Mouse (Mus musculus) forebrain, embryonic 14.5 days (tissue): ENCODE data around the gene Tmem59. TPM values are rescaled to one million over a fixed set of nuclear protein-coding genes. Genes with fewer than 3 reads are reported as not detected.
A peak's percentile ranks its signal among the peaks of the same experiment; 100 is the strongest.

ENCODE experiments used
- ATAC-seq: fragments of 200-750 bp; cut with Nextera tagmentation; 2 replicates; pipeline ENCODE4 v1.8.0; 2017; ENCODE audit warnings: mild to moderate bottlenecking, moderate library complexity
- DNase-seq: peaks from one replicate; pipeline ENCODE4 v3.0.0-alpha.2; 2015; ENCODE audit warnings: low spot score
- H3K27ac ChIP-seq: fragments of 300-500 bp; sonication (generic); 2 replicates; pipeline ENCODE4 v1.5.1; 2014; ENCODE audit warnings: low read depth, mild to moderate bottlenecking, control low read depth, low read length, moderate library complexity
- H3K27me3 ChIP-seq: fragments of 300-500 bp; sonication (generic); replicated peaks from 2 replicates; pipeline ENCODE4 v1.6.1; 2014; ENCODE audit warnings: low read length, control low read depth, mixed read lengths; ENCODE audit not compliant: control insufficient read depth, insufficient read depth
- H3K36me3 ChIP-seq: fragments of 300-500 bp; sonication (generic); 2 replicates; pipeline ENCODE4 v1.6.1; 2014; ENCODE audit warnings: low read length, control low read depth; ENCODE audit not compliant: control insufficient read depth, insufficient read depth
- H3K4me1 ChIP-seq: fragments of 300-500 bp; sonication (generic); 2 replicates; pipeline ENCODE4 v1.6.1; 2014; ENCODE audit warnings: antibody characterized with exemption, low read length, control low read depth; ENCODE audit not compliant: control insufficient read depth, insufficient read depth
- H3K4me2 ChIP-seq: fragments of 300-500 bp; sonication (generic); 2 replicates; pipeline ENCODE4 v1.6.1; 2014; ENCODE audit warnings: mild to moderate bottlenecking, control low read depth, low read length
- H3K4me3 ChIP-seq: fragments of 300-500 bp; sonication (generic); 2 replicates; pipeline ENCODE4 v1.5.1; 2014; ENCODE audit warnings: low read depth, low read length, control low read depth
- H3K9ac ChIP-seq: fragments of 300-500 bp; sonication (generic); 2 replicates; pipeline ENCODE4 v1.6.1; 2014; ENCODE audit warnings: mild to moderate bottlenecking, low read length, control low read depth, moderate library complexity
- H3K9me3 ChIP-seq: fragments of 300-500 bp; sonication (generic); replicated peaks from 2 replicates; pipeline ENCODE4 v1.6.1; 2016; ENCODE audit warnings: low read length, control low read depth, mixed read lengths; ENCODE audit not compliant: control insufficient read depth
- WGBS: fragments of 180-500 bp; shearing (Covaris S2); extraction: QIAGEN DNeasy Blood & Tissue Kit; methylation state at CpG from one replicate; pipeline ENCODE4 v1.1.7; 2014; 5-methylcytosine and 5-hydroxymethylcytosine counted together
- polyA plus RNA-seq: library from polyadenylated mRNA; unstranded; fragments of >200 nt; fragmentation: Nextera tagmentation; extraction: Ambion mirVana; gene quantifications from 2 replicates; pipeline ENCODE4 v1.2.1, GENCODE M21; 2014

Tmem59 gene
- polyA plus RNA-seq, 1 experiment from 2014 or later, result 385 TPM

GRCm38 (mm10) chr4:107193841-107194240, 15.6 kb downstream of the Tmem59 start:
- Histone ChIP-seq H3K9me3 (no peaks in the 10 kb centered on the region), H3K4me1 (no peaks in the 10 kb centered on the region), H3K4me2 (no peak overlapping the region), H3K27me3 (no peaks in the 10 kb centered on the region), H3K27ac (no peak overlapping the region), H3K4me3 (no peak overlapping the region), H3K36me3 (peaks cover 85% of the 10 kb centered on the region), H3K9ac (no peak overlapping the region)
- no peak for ATAC-seq
- 94% methylated on average over 3 of the region's 3 CpGs for WGBS
- DNase-seq, result no peak

GRCm38 (mm10) chr4:107196454-107196853, 18.3 kb downstream of the Tmem59 start:
- H3K4me2 ChIP-seq, result no peak overlapping the region
- H3K4me1 ChIP-seq, result no peaks in the 10 kb centered on the region
- H3K9ac ChIP-seq, result no peak overlapping the region
- 97% methylated on average over 2 of the region's 2 CpGs for WGBS
- no peaks in the 10 kb centered on the region for H3K27me3 ChIP-seq
- H3K36me3 ChIP-seq, result peaks cover 89% of the 10 kb centered on the region
- H3K9me3 ChIP-seq, result no peaks in the 10 kb centered on the region
- no peak overlapping the region for H3K27ac ChIP-seq
- DNase-seq, result no peak
- no peak for ATAC-seq
- H3K4me3 ChIP-seq, result no peak overlapping the region

- H3K9me3 ChIP-seq, result no peaks in the 10 kb centered on the region
- ATAC-seq, result no peak
- DNase-seq, result no peak
- H3K27ac ChIP-seq, result no peak overlapping the region
- H3K36me3 ChIP-seq, result peaks cover 93% of the 10 kb centered on the region
- H3K9ac ChIP-seq, result no peak overlapping the region
- no peaks in the 10 kb centered on the region for H3K27me3 ChIP-seq
- no peak overlapping the region for H3K4me3 ChIP-seq
- no peak overlapping the region for H3K4me2 ChIP-seq
- no peaks in the 10 kb centered on the region for H3K4me1 ChIP-seq
- WGBS, result 97% methylated on average over 5 of the region's 5 CpGs
Measured at GRCm38 (mm10) chr4:107198072-107198471, 19.9 kb downstream of the Tmem59 start.

GRCm38 (mm10) chr4:107201779-107202178, 23.6 kb downstream of the Tmem59 start:
- H3K4me1 ChIP-seq, result no peaks in the 10 kb centered on the region
- no peak overlapping the region for H3K9ac ChIP-seq
- no peak for ATAC-seq
- H3K4me2 ChIP-seq, result no peak overlapping the region
- peaks cover 96% of the 10 kb centered on the region for H3K36me3 ChIP-seq
- no peaks in the 10 kb centered on the region for H3K9me3 ChIP-seq
- WGBS, result 95% methylated on average over 3 of the region's 3 CpGs
- H3K4me3 ChIP-seq, result no peak overlapping the region
- no peak overlapping the region for H3K27ac ChIP-seq
- no peaks in the 10 kb centered on the region for H3K27me3 ChIP-seq
- DNase-seq, result no peak

- Histone ChIP-seq H3K27me3 (no peaks in the 10 kb centered on the region), H3K27ac (no peak overlapping the region), H3K9ac (no peak overlapping the region), H3K4me2 (no peak overlapping the region), H3K36me3 (peaks cover 90% of the 10 kb centered on the region), H3K4me3 (no peak overlapping the region), H3K4me1 (no peaks in the 10 kb centered on the region), H3K9me3 (no peaks in the 10 kb centered on the region)
- 87% methylated on average over 7 of the region's 7 CpGs for WGBS
- ATAC-seq (no peak), DNase-seq (no peak)
Measured at GRCm38 (mm10) chr4:107203001-107203400, 24.8 kb downstream of the Tmem59 start.

- DNase-seq (no peak), ATAC-seq (no peak)
- H3K4me2 ChIP-seq, result no peak overlapping the region
- H3K36me3 ChIP-seq, result peaks cover 54% of the 10 kb centered on the region
- no peak overlapping the region for H3K27ac ChIP-seq
- H3K9me3 ChIP-seq, result no peaks in the 10 kb centered on the region
- 98% methylated on average over 2 of the region's 2 CpGs for WGBS
- no peaks in the 10 kb centered on the region for H3K27me3 ChIP-seq
- H3K9ac ChIP-seq, result no peak overlapping the region
- H3K4me3 ChIP-seq, result no peak overlapping the region
- no peaks in the 10 kb centered on the region for H3K4me1 ChIP-seq
Measured at GRCm38 (mm10) chr4:107207016-107207415, 28.8 kb downstream of the Tmem59 start.

- Histone ChIP-seq H3K27me3 (no peaks in the 10 kb centered on the region), H3K9me3 (no peaks in the 10 kb centered on the region), H3K4me2 (no peak within 1 kb of the TSS), H3K36me3 (peaks cover 35% of the 10 kb centered on the region; the same call in 1 of the 2 replicates), H3K4me3 (no peak within 1 kb of the TSS), H3K27ac (no peak within 1 kb of the TSS), H3K9ac (no peak within 1 kb of the TSS), H3K4me1 (no peaks in the 10 kb centered on the region)
- 92% methylated on average over 3 of the region's 3 CpGs for WGBS
- no peak for DNase-seq
- ATAC-seq, result no peak
Measured at GRCm38 (mm10) chr4:107208880-107209279, 30.7 kb downstream of the Tmem59 start, which contains the start of gene Ldlrad1. Gene Ldlrad1 (plus strand): TSS chr4:107209180.

GRCm38 (mm10) chr4:107210483-107211097, 32.4 kb downstream of the Tmem59 start:
- Histone ChIP-seq H3K36me3 (peaks cover 20% of the 10 kb centered on the region; the same call in 1 of the 2 replicates), H3K4me3 (no peak overlapping the region), H3K27ac (no peak overlapping the region), H3K27me3 (no peaks in the 10 kb centered on the region), H3K4me1 (no peaks in the 10 kb centered on the region), H3K9ac (no peak overlapping the region), H3K9me3 (no peaks in the 10 kb centered on the region), H3K4me2 (no peak overlapping the region)
- 95% methylated on average over 5 of the region's 5 CpGs for WGBS
- no peak for DNase-seq
- no peak for ATAC-seq

- peaks cover 12% of the 10 kb centered on the region; the same call in 1 of the 2 replicates for H3K36me3 ChIP-seq
- H3K9me3 ChIP-seq, result no peaks in the 10 kb centered on the region
- DNase-seq, result peak; percentile 23
- no peak overlapping the region for H3K4me2 ChIP-seq
- 53% methylated on average over 4 of the region's 4 CpGs for WGBS
- H3K27ac ChIP-seq, result no peak overlapping the region
- H3K9ac ChIP-seq, result no peak overlapping the region
- no peaks in the 10 kb centered on the region for H3K27me3 ChIP-seq
- H3K4me1 ChIP-seq, result no peaks in the 10 kb centered on the region
- no peak overlapping the region for H3K4me3 ChIP-seq
- ATAC-seq, result no peak
Measured at GRCm38 (mm10) chr4:107211465-107211864, 33.3 kb downstream of the Tmem59 start.
